Mouse (Mus musculus) MEL (cell line): ENCODE results near the gene Sbp.

Experiments
- CTCF ChIP-seq, 3 experiments: IDR thresholded peaks in 2 of 3; conservative IDR thresholded peaks in 1 of 3; 2 replicates each; pipeline ENCODE4 v1.5.1; 2011 to 2012; ENCODE audit warnings: low read length in 3 of 3, low read depth in 2 of 3, mild to moderate bottlenecking in 2 of 3, improper control_type of control experiment in 1 of 3, inconsistent platforms in 1 of 3, mixed read lengths in 1 of 3, moderate library complexity in 1 of 3; ENCODE audit not compliant: control insufficient read depth in 1 of 3, insufficient read depth in 1 of 3, poor library complexity in 1 of 3, severe bottlenecking in 1 of 3
- EP300 ChIP-seq, 2 experiments: IDR thresholded peaks; 2 replicates each; pipeline ENCODE4 v1.6.1; 2011; ENCODE audit warnings: improper control_type of control experiment in 2 of 2, low read length in 2 of 2, low read depth in 1 of 2, mild to moderate bottlenecking in 1 of 2
- MAX ChIP-seq: IDR thresholded peaks from 2 replicates; pipeline ENCODE4 v1.6.1; 2011; ENCODE audit warnings: low read length, improper control_type of control experiment
- MAZ ChIP-seq: IDR thresholded peaks from 2 replicates; pipeline ENCODE4 v1.6.1; 2012; ENCODE audit warnings: low read depth, mild to moderate bottlenecking, inconsistent platforms, low read length, improper control_type of control experiment
- MEF2A ChIP-seq: IDR thresholded peaks from 2 replicates; pipeline ENCODE4 v1.6.1; 2014; ENCODE audit warnings: low read depth, mild to moderate bottlenecking, inconsistent platforms, low read length, improper control_type of control experiment; ENCODE audit not compliant: poor library complexity, insufficient replicate concordance, severe bottlenecking; ENCODE audit errors: extremely low read depth
- MYC ChIP-seq: IDR thresholded peaks from 2 replicates; pipeline ENCODE4 v1.6.1; 2011; ENCODE audit warnings: low read depth, mild to moderate bottlenecking, low read length, improper control_type of control experiment, moderate library complexity
- POLR2A ChIP-seq, 2 experiments: IDR thresholded peaks; 2 replicates each; pipeline ENCODE4 v1.6.1; 2011 to 2012; ENCODE audit warnings: low read length in 2 of 2, mild to moderate bottlenecking in 2 of 2, control low read depth in 1 of 2, improper control_type of control experiment in 1 of 2, low read depth in 1 of 2, moderate library complexity in 1 of 2; ENCODE audit not compliant: control insufficient read depth in 1 of 2, insufficient read depth in 1 of 2, poor library complexity in 1 of 2
- POLR2AphosphoS5 ChIP-seq: IDR thresholded peaks from 2 replicates; pipeline ENCODE4 v1.6.1; 2012; ENCODE audit warnings: low read depth, borderline replicate concordance, mild to moderate bottlenecking, inconsistent platforms, low read length, moderate library complexity, mixed read lengths
- RAD21 ChIP-seq: IDR thresholded peaks from 2 replicates; pipeline ENCODE4 v1.6.1; 2011; ENCODE audit warnings: mild to moderate bottlenecking, low read depth, low read length, improper control_type of control experiment
- USF1 ChIP-seq: IDR thresholded peaks from 2 replicates; pipeline ENCODE4 v1.6.1; 2014; ENCODE audit warnings: low read depth, mild to moderate bottlenecking, inconsistent platforms, low read length, improper control_type of control experiment, moderate library complexity
- USF2 ChIP-seq, 2 experiments: IDR thresholded peaks; 2 replicates each; pipeline ENCODE4 v1.6.1; 2011 to 2012; ENCODE audit warnings: improper control_type of control experiment in 2 of 2, low read length in 2 of 2, borderline replicate concordance in 1 of 2, inconsistent platforms in 1 of 2, low read depth in 1 of 2, mild to moderate bottlenecking in 1 of 2; ENCODE audit not compliant: insufficient read depth in 1 of 2
- ZC3H11A ChIP-seq: IDR thresholded peaks from 2 replicates; pipeline ENCODE4 v1.6.1; 2012; ENCODE audit warnings: low read depth, mild to moderate bottlenecking, inconsistent platforms, low read length, improper control_type of control experiment
- ZNF384 ChIP-seq: IDR thresholded peaks from 2 replicates; pipeline ENCODE4 v1.6.1; 2012; ENCODE audit warnings: low read depth, mild to moderate bottlenecking, inconsistent platforms, low read length, improper control_type of control experiment

DNA sequence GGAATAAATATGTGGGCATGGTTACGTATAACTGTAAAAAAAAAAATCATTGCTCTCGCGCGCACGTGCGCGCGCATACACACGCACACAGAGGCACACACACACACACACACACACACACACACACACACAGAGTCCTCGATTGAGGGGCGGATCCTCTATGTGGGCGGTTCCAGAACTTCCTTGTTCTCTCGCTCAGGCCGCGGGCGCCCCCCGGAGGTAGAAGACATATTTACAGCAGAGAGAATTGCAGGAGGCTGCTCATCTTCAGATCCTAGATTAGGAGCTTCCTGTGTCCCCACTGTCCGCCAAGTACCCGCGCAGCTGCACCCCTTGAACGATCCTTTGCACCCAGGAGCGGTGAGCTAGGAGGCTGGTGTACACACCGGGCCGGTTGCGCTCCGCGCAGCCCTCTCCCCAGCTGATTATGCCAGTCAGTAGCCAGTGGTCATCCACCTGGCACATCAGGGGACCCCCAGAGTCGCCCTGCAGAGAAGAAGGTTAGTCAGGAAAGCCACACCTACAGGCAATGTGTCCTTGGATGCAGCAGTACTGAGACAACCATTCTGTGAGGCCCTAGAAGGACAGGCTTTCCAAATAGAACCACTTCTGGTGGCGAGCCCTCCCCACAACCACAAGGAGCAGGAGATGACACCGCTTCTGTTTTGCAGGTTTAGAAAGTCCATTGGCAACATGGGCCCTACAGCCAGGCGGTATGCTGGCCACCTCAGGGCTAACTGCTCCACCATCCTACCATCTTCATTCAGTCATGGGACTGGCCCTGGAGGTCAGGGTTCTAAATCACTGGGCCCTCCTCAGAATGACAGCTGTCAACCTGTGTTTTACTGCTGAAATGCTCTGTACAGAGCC lies 52.3 kb downstream of the Sbp start:
- TF ChIP-seq MAZ (peak; percentile 68; the same call in 1 of the 2 replicates), CTCF (IDR thresholded peaks at IDR 0.05 in 2 of 3, conservative IDR thresholded peaks at IDR 0.05 in 1 of 3; ENCODE audit: control insufficient read depth in 1 of 3, insufficient read depth in 1 of 3, low read depth in 2 of 3, low read length in 3 of 3, poor library complexity in 1 of 3, severe bottlenecking in 1 of 3) (peak; percentile 47 to 90 (median 86)), POLR2A (IDR thresholded peaks at IDR 0.05; ENCODE audit: control insufficient read depth in 1 of 2, insufficient read depth in 1 of 2, low read depth in 1 of 2, low read length in 2 of 2, poor library complexity in 1 of 2) (no peak), ZNF384 (peak; percentile 94), USF1 (0 out of 2 replicates have a peak, but pooled peaks have one; percentile 45), EP300 (IDR thresholded peaks at IDR 0.05; ENCODE audit: low read depth in 1 of 2, low read length in 2 of 2) (no peak), MEF2A (no peak), RAD21 (peak; percentile 65), USF2 (IDR thresholded peaks at IDR 0.05; ENCODE audit: borderline replicate concordance in 1 of 2, insufficient read depth in 1 of 2, low read depth in 1 of 2, low read length in 2 of 2) (no peak), POLR2AphosphoS5 (no peak), MAX (peak; percentile 92), MYC (peak; percentile 95), ZC3H11A (peak; percentile 34; the same call in 1 of the 2 replicates)
